Mouse (Mus musculus): Measurements from ENCODE around the gene Car3. TPM values are rescaled to one million over a fixed set of nuclear protein-coding genes. Genes with fewer than 3 reads are reported as not detected.

Car3 gene
- total and polyA plus RNA-seq, 2 experiments: 1,504 to 1,802 TPM

GRCm38 (mm10) chr3:14903380-14903779 is 40.1 kb downstream of the Car3 start:
- DNase-seq (ENCODE audit: extremely low read depth, low read depth, low spot score): no peak
- Histone ChIP-seq H3K4me3 (ENCODE audit: insufficient read depth, low read depth, low read length) (no peak overlapping the region), H3K4me1 (ENCODE audit: control insufficient read depth, insufficient read depth, low read length) (no peaks in the 10 kb centered on the region), H3K36me3 (ENCODE audit: control insufficient read depth, insufficient read depth, low read length) (peaks cover 6% of the 10 kb centered on the region; the same call in 1 of the 2 replicates), H3K27ac (replicated peaks; ENCODE audit: insufficient read depth, low read depth, low read length) (no peak overlapping the region), H3K79me2 (ENCODE audit: control insufficient read depth, insufficient read depth, low read length) (no peaks in the 10 kb centered on the region), H3K9ac (ENCODE audit: low read depth, low read length) (no peak overlapping the region), H3K27me3 (ENCODE audit: control insufficient read depth, insufficient read depth, low read length) (no peaks in the 10 kb centered on the region)
- 99% methylated on average over 3 of the region's 3 CpGs for WGBS
- no peak for TF ChIP-seq POLR2A (IDR thresholded peaks at IDR 0.05; ENCODE audit: extremely low read depth, insufficient read depth, low read length)

- WGBS: 41% methylated on average over 3 of the region's 3 CpGs
- Histone ChIP-seq H3K4me1 (ENCODE audit: control insufficient read depth, insufficient read depth, low read length) (no peaks in the 10 kb centered on the region), H3K9ac (ENCODE audit: low read depth, low read length) (no peak overlapping the region), H3K4me3 (ENCODE audit: insufficient read depth, low read depth, low read length) (no peak overlapping the region), H3K27me3 (ENCODE audit: control insufficient read depth, insufficient read depth, low read length) (no peaks in the 10 kb centered on the region), H3K27ac (replicated peaks; ENCODE audit: insufficient read depth, low read depth, low read length) (no peak overlapping the region), H3K36me3 (ENCODE audit: control insufficient read depth, insufficient read depth, low read length) (peaks cover 6% of the 10 kb centered on the region; the same call in 1 of the 2 replicates), H3K79me2 (ENCODE audit: control insufficient read depth, insufficient read depth, low read length) (no peaks in the 10 kb centered on the region)
- DNase-seq (ENCODE audit: extremely low read depth, low read depth, low spot score): no peak
- TF ChIP-seq CTCF (IDR thresholded peaks at IDR 0.05; ENCODE audit: low read depth, low read length): no peak
- TF ChIP-seq POLR2A (IDR thresholded peaks at IDR 0.05; ENCODE audit: extremely low read depth, insufficient read depth, low read length): no peak
Measured at GRCm38 (mm10) chr3:14904165-14904564, 40.9 kb downstream of the Car3 start.

GRCm38 (mm10) chr3:14907271-14907670 is 44.0 kb downstream of the Car3 start:
- Histone ChIP-seq H3K79me2 (ENCODE audit: control insufficient read depth, insufficient read depth, low read length) (no peaks in the 10 kb centered on the region), H3K9ac (ENCODE audit: low read depth, low read length) (no peak overlapping the region), H3K4me3 (ENCODE audit: insufficient read depth, low read depth, low read length) (no peak overlapping the region), H3K27me3 (ENCODE audit: control insufficient read depth, insufficient read depth, low read length) (no peaks in the 10 kb centered on the region), H3K36me3 (ENCODE audit: control insufficient read depth, insufficient read depth, low read length) (no peaks in the 10 kb centered on the region), H3K27ac (replicated peaks; ENCODE audit: insufficient read depth, low read depth, low read length) (no peak overlapping the region), H3K4me1 (ENCODE audit: control insufficient read depth, insufficient read depth, low read length) (no peaks in the 10 kb centered on the region)
- TF ChIP-seq POLR2A (IDR thresholded peaks at IDR 0.05; ENCODE audit: extremely low read depth, insufficient read depth, low read length): no peak
- TF ChIP-seq CTCF (IDR thresholded peaks at IDR 0.05; ENCODE audit: low read depth, low read length): no peak
- WGBS: 68% methylated on average over 1 of the region's 1 CpGs
- DNase-seq (ENCODE audit: extremely low read depth, low read depth, low spot score): no peak

- no peaks in the 10 kb centered on the region for H3K79me2 ChIP-seq (ENCODE audit: control insufficient read depth, insufficient read depth, low read length)
- no peaks in the 10 kb centered on the region for H3K36me3 ChIP-seq (ENCODE audit: control insufficient read depth, insufficient read depth, low read length)
- no peak overlapping the region for H3K9ac ChIP-seq (ENCODE audit: low read depth, low read length)
- no peaks in the 10 kb centered on the region for H3K4me1 ChIP-seq (ENCODE audit: control insufficient read depth, insufficient read depth, low read length)
- no peak overlapping the region for H3K27ac ChIP-seq (replicated peaks; ENCODE audit: insufficient read depth, low read depth, low read length)
- no peak overlapping the region for H3K4me3 ChIP-seq (ENCODE audit: insufficient read depth, low read depth, low read length)
- no peaks in the 10 kb centered on the region for H3K27me3 ChIP-seq (ENCODE audit: control insufficient read depth, insufficient read depth, low read length)
- WGBS: 82% methylated on average over 4 of the region's 4 CpGs
- no peak for DNase-seq (ENCODE audit: extremely low read depth, low read depth, low spot score)
- TF ChIP-seq POLR2A (IDR thresholded peaks at IDR 0.05; ENCODE audit: extremely low read depth, insufficient read depth, low read length) (no peak), CTCF (IDR thresholded peaks at IDR 0.05; ENCODE audit: low read depth, low read length) (no peak)
Measured at GRCm38 (mm10) chr3:14911992-14912582, 48.8 kb downstream of the Car3 start.

- Histone ChIP-seq H3K27ac (replicated peaks; ENCODE audit: insufficient read depth, low read depth, low read length) (no peak overlapping the region), H3K4me1 (ENCODE audit: control insufficient read depth, insufficient read depth, low read length) (no peaks in the 10 kb centered on the region), H3K79me2 (ENCODE audit: control insufficient read depth, insufficient read depth, low read length) (no peaks in the 10 kb centered on the region), H3K36me3 (ENCODE audit: control insufficient read depth, insufficient read depth, low read length) (no peaks in the 10 kb centered on the region), H3K4me3 (ENCODE audit: insufficient read depth, low read depth, low read length) (no peak overlapping the region), H3K9ac (ENCODE audit: low read depth, low read length) (no peak overlapping the region), H3K27me3 (ENCODE audit: control insufficient read depth, insufficient read depth, low read length) (no peaks in the 10 kb centered on the region)
- WGBS: 75% methylated on average over 4 of the region's 4 CpGs
- no peak for DNase-seq (ENCODE audit: extremely low read depth, low read depth, low spot score)
- TF ChIP-seq POLR2A (IDR thresholded peaks at IDR 0.05; ENCODE audit: extremely low read depth, insufficient read depth, low read length): no peak
- TF ChIP-seq CTCF (IDR thresholded peaks at IDR 0.05; ENCODE audit: low read depth, low read length): no peak
Measured at GRCm38 (mm10) chr3:14913774-14914173, 50.5 kb downstream of the Car3 start.

- WGBS: 88% methylated on average over 2 of the region's 2 CpGs
- DNase-seq (ENCODE audit: extremely low read depth, low read depth, low spot score): no peak
- no peaks in the 10 kb centered on the region for H3K27me3 ChIP-seq (ENCODE audit: control insufficient read depth, insufficient read depth, low read length)
- H3K9ac ChIP-seq (ENCODE audit: low read depth, low read length): no peak overlapping the region
- H3K4me3 ChIP-seq (ENCODE audit: insufficient read depth, low read depth, low read length): no peak overlapping the region
- no peak for TF ChIP-seq CTCF (IDR thresholded peaks at IDR 0.05; ENCODE audit: low read depth, low read length)
- no peak for TF ChIP-seq POLR2A (IDR thresholded peaks at IDR 0.05; ENCODE audit: extremely low read depth, insufficient read depth, low read length)
- H3K79me2 ChIP-seq (ENCODE audit: control insufficient read depth, insufficient read depth, low read length): no peaks in the 10 kb centered on the region
- H3K36me3 ChIP-seq (ENCODE audit: control insufficient read depth, insufficient read depth, low read length): no peaks in the 10 kb centered on the region
- H3K27ac ChIP-seq (replicated peaks; ENCODE audit: insufficient read depth, low read depth, low read length): no peak overlapping the region
- H3K4me1 ChIP-seq (ENCODE audit: control insufficient read depth, insufficient read depth, low read length): no peaks in the 10 kb centered on the region
Measured at GRCm38 (mm10) chr3:14915355-14915754, 52.0 kb downstream of the Car3 start.

All from liver, adult 2 months (tissue).